Mouse (Mus musculus) heart, embryonic 11.5 days (tissue): Measurements from ENCODE around the gene Gm2888. TPM values are rescaled to one million over a fixed set of nuclear protein-coding genes. Genes with fewer than 3 reads are reported as not detected.
A peak's percentile ranks its signal among the peaks of the same experiment; 100 is the strongest.
"Not testable (repeated sequence)": the region's sequence is repeated elsewhere in the genome, so short reads cannot be mapped to it uniquely, and the experiment has no call there.

Experiments used
- ATAC-seq: fragments of 200-750 bp; cut with Nextera tagmentation; replicated peaks from 2 replicates; pipeline ENCODE4 v1.8.0; 2017; ENCODE audit warnings: moderate library complexity; ENCODE audit not compliant: insufficient number of reproducible peaks, low FRiP score, low TSS enrichment
- H3K27ac ChIP-seq: fragments of 300-500 bp; sonication (generic); 2 replicates; pipeline ENCODE4 v1.5.1; 2014; ENCODE audit warnings: mild to moderate bottlenecking, low read depth, low read length
- H3K27me3 ChIP-seq: fragments of 300-500 bp; sonication (generic); 2 replicates; pipeline ENCODE4 v1.6.1; 2014; ENCODE audit warnings: mild to moderate bottlenecking, low read length, mixed read lengths; ENCODE audit not compliant: control insufficient read depth, insufficient read depth
- H3K36me3 ChIP-seq: fragments of 300-500 bp; sonication (generic); 2 replicates; pipeline ENCODE4 v1.6.1; 2014; ENCODE audit warnings: mild to moderate bottlenecking, low read length, moderate library complexity, mixed read lengths; ENCODE audit not compliant: control insufficient read depth, insufficient read depth
- H3K4me1 ChIP-seq: fragments of 300-500 bp; sonication (generic); 2 replicates; pipeline ENCODE4 v1.6.1; 2014; ENCODE audit warnings: low read length; ENCODE audit not compliant: control insufficient read depth, insufficient read depth
- H3K4me2 ChIP-seq: fragments of 300-500 bp; sonication (generic); 2 replicates; pipeline ENCODE4 v1.6.1; 2014; ENCODE audit warnings: mild to moderate bottlenecking, moderate library complexity
- H3K4me3 ChIP-seq: fragments of 300-500 bp; sonication (generic); 2 replicates; pipeline ENCODE4 v1.5.1; 2014; ENCODE audit warnings: low read depth, low read length
- H3K9ac ChIP-seq: fragments of 300-500 bp; sonication (generic); 2 replicates; pipeline ENCODE4 v1.6.1; 2014; ENCODE audit warnings: mild to moderate bottlenecking, low read depth, low read length, moderate library complexity
- H3K9me3 ChIP-seq: fragments of 300-500 bp; sonication (generic); replicated peaks from 2 replicates; pipeline ENCODE4 v1.6.1; 2016; ENCODE audit warnings: low read length; ENCODE audit not compliant: control insufficient read depth
- WGBS: fragments of 180-500 bp; shearing (Covaris S2); extraction: QIAGEN DNeasy Blood & Tissue Kit; methylation state at CpG from one replicate; pipeline ENCODE4 v1.1.7; 2014; ENCODE audit not compliant: insufficient replicate concordance; 5-methylcytosine and 5-hydroxymethylcytosine counted together
- polyA plus RNA-seq: library from polyadenylated mRNA; unstranded; fragments of >200 nt; fragmentation: Nextera tagmentation; extraction: Ambion mirVana; gene quantifications from 2 replicates; pipeline ENCODE4 v1.2.1, GENCODE M21; 2014

Gm2888 gene
- not detected in 2 replicates for polyA plus RNA-seq

- H3K4me2 ChIP-seq, H3K9ac ChIP-seq, H3K4me3 ChIP-seq, ATAC-seq, H3K27ac ChIP-seq, H3K4me1 ChIP-seq, H3K9me3 ChIP-seq, H3K27me3 ChIP-seq, H3K36me3 ChIP-seq: not testable (repeated sequence)
- WGBS: 50% methylated on average over 2 of the region's 3 CpGs
These were observed at the start of gene Gm2888 for GRCm38 (mm10) chr14:3029702-3030101. Gm2888 (plus strand) TSS chr14:3030002.

GRCm38 (mm10) chr14:3048727-3049512 is 19.1 kb downstream of the Gm2888 start, which contains the start of gene Gm2897:
Gm2897 (plus strand) TSS chr14:3049285.
- 4% methylated on average over 13 of the region's 40 CpGs for WGBS
- Histone ChIP-seq H3K9ac (peak within 1 kb of the TSS; percentile 39; the same call in 1 of the 2 replicates), H3K4me2 (peak within 1 kb of the TSS; percentile 70), H3K4me3 (peak within 1 kb of the TSS; percentile 51)
- H3K9me3 ChIP-seq, H3K27me3 ChIP-seq, H3K4me1 ChIP-seq, H3K36me3 ChIP-seq, ATAC-seq, H3K27ac ChIP-seq: not testable (repeated sequence)

- not testable (repeated sequence) for ATAC-seq, H3K27me3 ChIP-seq, H3K4me1 ChIP-seq, H3K9me3 ChIP-seq, H3K36me3 ChIP-seq, H3K27ac ChIP-seq, H3K9ac ChIP-seq
- peak overlapping the region; percentile 51 for H3K4me3 ChIP-seq
- H3K4me2 ChIP-seq: peak overlapping the region; percentile 70
- 2% methylated on average over 10 of the region's 20 CpGs for WGBS
These were observed 19.7 kb downstream of the Gm2888 start for GRCm38 (mm10) chr14:3049513-3049800.

GRCm38 (mm10) chr14:3050087-3050486 is 20.3 kb downstream of the Gm2888 start:
- not testable (repeated sequence) for H3K36me3 ChIP-seq, H3K9me3 ChIP-seq, H3K4me1 ChIP-seq, ATAC-seq, H3K4me3 ChIP-seq, H3K9ac ChIP-seq, H3K27ac ChIP-seq, H3K27me3 ChIP-seq, H3K4me2 ChIP-seq
- WGBS: 0% methylated on average over 5 of the region's 8 CpGs

Other genes with a start within 250 kb of the Gm2888 start
- gene Gm2897, start 19.3 kb downstream of the Gm2888 start, polyA plus RNA-seq: 6.1 and 7.7 TPM in 2 replicates
- gene Gm10340, start 104.0 kb downstream of the Gm2888 start, polyA plus RNA-seq: not detected in 2 replicates
- 0.26 and 0.49 TPM in 2 replicates for gene Gm5795, start 158.3 kb downstream of the Gm2888 start, polyA plus RNA-seq
- gene D830030K20Rik, start 178.5 kb downstream of the Gm2888 start, polyA plus RNA-seq: 43.6 TPM in 2 replicates